Mouse (Mus musculus): ENCODE measurements around the gene Cux1. TPM values are rescaled to one million over a fixed set of nuclear protein-coding genes. Genes with fewer than 3 reads are reported as not detected.

Gene Cux1
- polyA plus RNA-seq, 1 experiment from 2014 or later = 106 TPM

GRCm38 (mm10) chr5:136565311-136565811 is 1.9 kb downstream of the Cux1 start:
- H3K27ac ChIP-seq = peak overlapping the region; percentile 98
- WGBS = under 1% methylated on average over 32 of the region's 32 CpGs
- peak overlapping the region; percentile 92 for H3K9ac ChIP-seq
- ATAC-seq (ENCODE audit: low FRiP score) = no peak
- peak overlapping the region; percentile 98 for H3K4me2 ChIP-seq
- H3K9me3 ChIP-seq = no peaks in the 10 kb centered on the region
- peak overlapping the region; percentile 98 for H3K4me3 ChIP-seq
- H3K4me1 ChIP-seq (replicated peaks) = peaks cover 53% of the 10 kb centered on the region
- peaks cover 26% of the 10 kb centered on the region for H3K27me3 ChIP-seq
- no peaks in the 10 kb centered on the region for H3K36me3 ChIP-seq

DNA sequence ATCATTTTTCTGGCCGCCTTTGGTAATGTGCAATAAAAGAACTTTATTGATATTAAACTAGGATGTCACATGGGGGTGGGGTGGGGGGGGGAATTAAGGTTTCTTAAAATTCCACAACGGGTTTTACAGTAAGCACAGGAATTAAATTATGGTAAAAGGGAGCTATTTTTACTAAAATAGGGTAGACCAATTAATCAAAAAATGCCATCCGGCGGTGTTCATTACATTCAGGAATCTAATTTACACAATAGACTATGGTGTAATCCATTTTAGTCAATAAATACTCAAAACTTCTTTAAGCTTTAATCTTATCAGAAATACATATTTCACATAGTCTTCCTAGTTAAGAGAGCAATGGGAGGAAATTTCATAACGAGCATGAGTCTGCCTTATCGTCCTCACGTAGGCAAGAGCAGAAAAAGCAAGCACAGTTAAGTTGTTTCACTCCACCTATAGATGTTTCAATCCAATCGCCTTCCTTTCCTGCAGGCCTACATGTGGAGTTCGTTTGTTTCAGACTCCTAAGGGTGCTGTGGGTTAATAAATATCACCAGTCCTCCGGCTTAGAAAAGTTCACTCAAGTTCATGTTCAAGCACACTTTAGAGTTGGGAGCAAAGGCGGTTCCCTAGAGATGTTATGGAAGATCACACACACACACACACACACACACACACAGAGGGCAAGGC is 2.5 kb downstream of the Cux1 start:
- no peaks in the 10 kb centered on the region for H3K9me3 ChIP-seq
- H3K27me3 ChIP-seq = peaks cover 20% of the 10 kb centered on the region
- H3K4me3 ChIP-seq = peak overlapping the region; percentile 98
- peaks cover 53% of the 10 kb centered on the region for H3K4me1 ChIP-seq (replicated peaks)
- no peak for ATAC-seq (ENCODE audit: low FRiP score)
- no peaks in the 10 kb centered on the region for H3K36me3 ChIP-seq
- peak overlapping the region; percentile 98 for H3K4me2 ChIP-seq
- H3K9ac ChIP-seq = peak overlapping the region; percentile 92
- no peak overlapping the region for H3K27ac ChIP-seq
- 40% methylated on average over 11 of the region's 11 CpGs for WGBS

- H3K4me1 ChIP-seq (replicated peaks) = peaks cover 54% of the 10 kb centered on the region
- ATAC-seq (ENCODE audit: low FRiP score) = no peak
These were observed 3.3 kb downstream of the Cux1 start for GRCm38 (mm10) chr5:136563996-136564395.

DNA sequence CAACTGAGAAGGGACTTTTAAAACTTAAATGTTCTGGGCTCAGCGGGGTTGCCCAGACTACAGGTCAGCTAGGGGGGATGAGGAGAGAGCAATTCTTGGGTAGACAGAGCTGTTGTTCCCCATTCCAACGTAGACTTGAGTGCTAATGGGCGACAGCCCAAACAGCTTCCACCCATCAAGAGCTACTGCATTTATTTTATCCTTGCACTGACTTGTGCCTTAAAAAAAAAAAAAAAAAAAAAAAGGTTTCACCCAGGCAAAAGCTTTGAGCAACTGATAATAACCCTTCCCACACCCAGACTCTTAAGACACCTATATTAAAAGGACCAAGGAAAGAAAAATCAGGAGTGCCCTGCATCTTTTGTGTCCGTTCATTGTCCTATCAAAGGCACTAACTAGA is 4.2 kb downstream of the Cux1 start:
- no peak overlapping the region for H3K4me2 ChIP-seq

More at GRCm38 (mm10) chr5:136563996-136564395, 3.3 kb downstream of the Cux1 start:
- Histone ChIP-seq H3K36me3 (no peaks in the 10 kb centered on the region), H3K27ac (no peak overlapping the region), H3K27me3 (peaks cover 12% of the 10 kb centered on the region; the same call in 1 of the 2 replicates), H3K9me3 (no peaks in the 10 kb centered on the region), H3K4me2 (peak overlapping the region; percentile 98; the same call in 1 of the 2 replicates), H3K4me3 (0 out of 2 replicates have a peak overlapping the region, but pooled peaks have one; percentile 98), H3K9ac (no peak overlapping the region)
- 70% methylated on average over 3 of the region's 3 CpGs for WGBS

DNA sequence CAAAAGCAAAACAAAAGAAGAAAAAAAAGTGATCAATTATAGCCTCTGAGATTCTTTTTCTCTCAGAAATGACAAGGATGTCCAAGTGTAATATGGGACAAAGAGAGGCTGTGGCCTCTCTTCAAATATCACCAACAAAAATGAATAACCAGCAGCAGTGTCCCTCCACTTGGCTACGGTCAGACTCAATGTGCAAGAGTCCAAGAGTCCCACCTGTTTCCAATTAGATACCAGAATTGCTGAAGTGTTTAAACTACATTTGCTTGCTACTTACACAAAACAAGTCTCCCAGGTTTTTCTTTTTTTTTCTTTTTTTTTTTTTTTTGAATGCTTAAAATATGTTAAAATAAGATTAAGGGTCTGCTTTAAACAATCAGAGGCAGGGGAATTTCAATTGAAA is 5.1 kb downstream of the Cux1 start:
- ATAC-seq (ENCODE audit: low FRiP score) = no peak
- Histone ChIP-seq H3K9me3 (no peaks in the 10 kb centered on the region), H3K4me1 (replicated peaks) (peaks cover 48% of the 10 kb centered on the region), H3K27me3 (no peaks in the 10 kb centered on the region), H3K4me3 (no peak overlapping the region), H3K9ac (no peak overlapping the region), H3K36me3 (no peaks in the 10 kb centered on the region), H3K27ac (no peak overlapping the region), H3K4me2 (no peak overlapping the region)
- WGBS = 83% methylated on average over 1 of the region's 1 CpGs

More for the DNA sequence above, 4.2 kb downstream of the Cux1 start:
- WGBS = 59% methylated on average over 4 of the region's 4 CpGs
- Histone ChIP-seq H3K27ac (no peak overlapping the region), H3K27me3 (peaks cover 3% of the 10 kb centered on the region; the same call in 1 of the 2 replicates), H3K4me1 (replicated peaks) (peaks cover 45% of the 10 kb centered on the region), H3K9me3 (no peaks in the 10 kb centered on the region), H3K36me3 (no peaks in the 10 kb centered on the region), H3K9ac (no peak overlapping the region), H3K4me3 (no peak overlapping the region)
- no peak for ATAC-seq (ENCODE audit: low FRiP score)

DNA sequence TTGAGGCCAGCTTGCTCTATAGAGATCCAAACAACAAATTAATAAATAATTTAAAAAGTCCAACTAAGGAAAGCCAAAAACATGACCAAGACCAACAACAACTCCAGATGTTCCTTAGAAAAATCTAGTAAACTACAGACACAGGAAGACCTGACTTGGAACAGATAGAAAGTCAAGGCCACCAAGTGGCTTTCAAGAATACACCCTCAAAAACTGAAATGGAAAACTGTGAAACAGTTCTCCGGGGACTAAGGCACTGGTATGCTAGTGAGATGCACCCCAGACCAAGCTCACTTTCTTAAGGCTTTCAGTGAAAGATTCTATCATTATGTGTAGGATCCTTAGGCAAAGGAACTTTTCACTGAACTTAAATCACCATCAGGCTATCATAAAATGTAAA is 5.6 kb downstream of the Cux1 start:
- Histone ChIP-seq H3K27me3 (no peaks in the 10 kb centered on the region), H3K4me2 (no peak overlapping the region), H3K4me3 (no peak overlapping the region), H3K36me3 (peaks cover 1% of the 10 kb centered on the region; the same call in 1 of the 2 replicates), H3K9ac (no peak overlapping the region), H3K4me1 (replicated peaks) (peaks cover 53% of the 10 kb centered on the region), H3K27ac (no peak overlapping the region), H3K9me3 (no peaks in the 10 kb centered on the region)
- WGBS = 93% methylated on average over 1 of the region's 1 CpGs
- ATAC-seq (ENCODE audit: low FRiP score) = no peak

GRCm38 (mm10) chr5:136560656-136561055 is 6.6 kb downstream of the Cux1 start:
- no peak overlapping the region for H3K27ac ChIP-seq
- no peak overlapping the region for H3K4me3 ChIP-seq
- no peak overlapping the region for H3K9ac ChIP-seq
- H3K27me3 ChIP-seq = no peaks in the 10 kb centered on the region
- no peak overlapping the region for H3K4me2 ChIP-seq
- H3K36me3 ChIP-seq = peaks cover 3% of the 10 kb centered on the region; the same call in 1 of the 2 replicates
- 74% methylated on average over 7 of the region's 7 CpGs for WGBS
- no peak for ATAC-seq (ENCODE audit: low FRiP score)
- H3K9me3 ChIP-seq = no peaks in the 10 kb centered on the region
- H3K4me1 ChIP-seq (replicated peaks) = peaks cover 63% of the 10 kb centered on the region

- H3K36me3 ChIP-seq = peaks cover 3% of the 10 kb centered on the region; the same call in 1 of the 2 replicates
- H3K4me1 ChIP-seq (replicated peaks) = peaks cover 53% of the 10 kb centered on the region
- no peak for ATAC-seq (ENCODE audit: low FRiP score)
- H3K4me3 ChIP-seq = no peak overlapping the region
- H3K9me3 ChIP-seq = no peaks in the 10 kb centered on the region
- H3K27me3 ChIP-seq = no peaks in the 10 kb centered on the region
- WGBS = 85% methylated on average over 4 of the region's 4 CpGs
- no peak overlapping the region for H3K4me2 ChIP-seq
- no peak overlapping the region for H3K9ac ChIP-seq
- no peak overlapping the region for H3K27ac ChIP-seq
These were observed 9.8 kb downstream of the Cux1 start for GRCm38 (mm10) chr5:136557446-136557845.

GRCm38 (mm10) chr5:136556328-136557262 is 10.7 kb downstream of the Cux1 start:
- H3K4me3 ChIP-seq = no peak overlapping the region
- no peaks in the 10 kb centered on the region for H3K9me3 ChIP-seq
- 84% methylated on average over 14 of the region's 14 CpGs for WGBS
- no peak overlapping the region for H3K9ac ChIP-seq
- H3K27me3 ChIP-seq = no peaks in the 10 kb centered on the region
- peaks cover 3% of the 10 kb centered on the region; the same call in 1 of the 2 replicates for H3K36me3 ChIP-seq
- H3K27ac ChIP-seq = no peak overlapping the region
- no peak for ATAC-seq (ENCODE audit: low FRiP score)
- H3K4me1 ChIP-seq (replicated peaks) = peaks cover 62% of the 10 kb centered on the region
- H3K4me2 ChIP-seq = no peak overlapping the region

DNA sequence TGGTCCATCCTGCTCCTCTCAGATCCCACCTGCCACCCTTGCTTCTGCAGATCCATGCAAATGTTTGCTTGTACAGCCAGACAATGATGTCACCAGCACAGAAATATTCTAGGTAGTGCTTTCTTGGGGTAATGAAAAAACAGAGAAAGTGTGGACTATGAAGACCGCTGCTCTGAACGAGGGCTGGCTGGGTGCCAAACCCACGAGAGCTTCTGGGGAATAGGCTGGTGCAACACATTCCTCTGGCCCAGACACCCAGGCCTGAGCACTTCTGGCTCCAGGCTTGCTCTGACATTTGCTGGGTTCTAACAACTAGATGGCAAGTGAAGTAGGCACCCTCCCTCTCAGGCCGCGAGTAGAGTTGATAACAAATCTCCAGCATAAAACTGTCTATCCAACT is 11.6 kb downstream of the Cux1 start:
- 0 out of 2 replicates have a peak overlapping the region, but pooled peaks have one; percentile 2 for H3K27ac ChIP-seq
- 50% methylated on average over 5 of the region's 5 CpGs for WGBS
- no peaks in the 10 kb centered on the region for H3K9me3 ChIP-seq
- H3K9ac ChIP-seq = no peak overlapping the region
- no peak for ATAC-seq (ENCODE audit: low FRiP score)
- peaks cover 3% of the 10 kb centered on the region; the same call in 1 of the 2 replicates for H3K36me3 ChIP-seq
- no peak overlapping the region for H3K4me2 ChIP-seq
- H3K4me1 ChIP-seq (replicated peaks) = peaks cover 63% of the 10 kb centered on the region
- H3K27me3 ChIP-seq = no peaks in the 10 kb centered on the region
- H3K4me3 ChIP-seq = no peak overlapping the region

DNA sequence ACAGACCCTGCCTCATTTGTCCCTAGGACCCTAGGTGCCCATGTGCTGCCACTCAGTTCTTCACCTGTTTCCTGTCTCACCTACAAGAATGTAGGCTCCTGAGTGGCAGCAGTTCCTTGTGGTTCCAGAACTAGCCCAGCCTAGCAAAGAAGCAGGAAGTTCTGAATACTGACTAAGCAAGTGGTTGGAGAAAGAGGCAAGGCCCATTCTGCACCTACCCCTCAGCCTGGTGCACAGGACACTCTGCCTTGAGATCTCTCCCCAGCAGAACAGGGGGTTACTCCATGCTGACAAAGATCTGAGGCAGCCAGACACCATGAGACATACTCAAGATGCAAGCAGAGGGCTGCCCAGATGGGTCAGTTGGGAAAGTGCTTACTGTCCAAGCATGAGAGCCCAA is 14.5 kb downstream of the Cux1 start:
- Histone ChIP-seq H3K4me2 (no peak overlapping the region), H3K9me3 (no peaks in the 10 kb centered on the region), H3K27ac (no peak overlapping the region), H3K9ac (no peak overlapping the region), H3K4me3 (no peak overlapping the region), H3K4me1 (replicated peaks) (peaks cover 81% of the 10 kb centered on the region), H3K36me3 (peaks cover 3% of the 10 kb centered on the region; the same call in 1 of the 2 replicates), H3K27me3 (no peaks in the 10 kb centered on the region)
- no peak for ATAC-seq (ENCODE audit: low FRiP score)

DNA sequence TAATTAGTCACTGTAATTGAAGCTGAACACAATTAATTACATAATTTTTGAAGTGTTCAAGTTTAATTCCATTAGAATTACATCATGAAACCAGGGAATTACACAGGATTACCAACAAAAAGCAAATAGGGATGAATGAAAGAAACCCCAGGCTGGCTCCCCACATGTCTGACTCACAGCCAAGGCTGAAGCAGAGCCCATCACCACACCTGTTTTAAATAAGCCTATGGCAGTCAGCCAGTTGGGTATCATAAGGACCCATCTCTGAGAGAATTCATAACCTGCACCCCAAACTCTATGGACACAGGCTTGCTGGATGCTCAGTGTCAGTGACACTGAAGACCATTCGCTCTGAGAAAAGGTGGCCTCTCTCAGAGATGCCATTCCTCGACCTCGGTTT is 15.2 kb downstream of the Cux1 start:
- peaks cover 75% of the 10 kb centered on the region for H3K4me1 ChIP-seq (replicated peaks)

More for the DNA sequence above, 15.2 kb downstream of the Cux1 start:
- Histone ChIP-seq H3K27ac (no peak overlapping the region), H3K36me3 (peaks cover 3% of the 10 kb centered on the region; the same call in 1 of the 2 replicates), H3K27me3 (no peaks in the 10 kb centered on the region), H3K4me3 (no peak overlapping the region), H3K4me2 (no peak overlapping the region), H3K9me3 (no peaks in the 10 kb centered on the region), H3K9ac (no peak overlapping the region)
- ATAC-seq (ENCODE audit: low FRiP score) = no peak
- 89% methylated on average over 3 of the region's 3 CpGs for WGBS

All from hindbrain, embryonic 13.5 days (tissue).